Mouse (Mus musculus) cortical plate, adult 2 months (tissue): ENCODE measurements around the gene Fbxw2.

Experiments
- CTCF ChIP-seq: fragments of 200-500 bp; IDR thresholded peaks from 2 replicates; pipeline ENCODE4 v1.5.1; 2011; ENCODE audit warnings: mild to moderate bottlenecking, control low read depth, low read length; ENCODE audit not compliant: insufficient read depth; ENCODE audit errors: extremely low read depth
- POLR2A ChIP-seq: fragments of 200-500 bp; IDR thresholded peaks from 2 replicates; pipeline ENCODE4 v1.6.1; 2011; ENCODE audit warnings: mild to moderate bottlenecking, low read length, control low read depth; ENCODE audit not compliant: insufficient read depth; ENCODE audit errors: extremely low read depth

- TF ChIP-seq CTCF (no peak), POLR2A (no peak)
Measured at GRCm38 (mm10) chr2:34809568-34809967, 16.5 kb downstream of the Fbxw2 start.
